Mouse (Mus musculus) gastrocnemius, adult 8-10 months (tissue): Measurements from ENCODE around the gene Aox4. TPM values are rescaled to one million over a fixed set of nuclear protein-coding genes. Genes with fewer than 3 reads are reported as not detected.

ENCODE experiments used
- DNase-seq, 2 experiments: peaks; one replicate each; pipeline ENCODE4 v3.0.0; 2022; ENCODE audit warnings: low spot score in 2 of 2
- total RNA-seq, 4 experiments: library from RNA; stranded (reverse); gene quantifications; 2 replicates each; pipeline ENCODE4 v1.2.4; 2022

Aox4 gene
- total RNA-seq, 4 experiments from 2014 or later: not detected

DNA sequence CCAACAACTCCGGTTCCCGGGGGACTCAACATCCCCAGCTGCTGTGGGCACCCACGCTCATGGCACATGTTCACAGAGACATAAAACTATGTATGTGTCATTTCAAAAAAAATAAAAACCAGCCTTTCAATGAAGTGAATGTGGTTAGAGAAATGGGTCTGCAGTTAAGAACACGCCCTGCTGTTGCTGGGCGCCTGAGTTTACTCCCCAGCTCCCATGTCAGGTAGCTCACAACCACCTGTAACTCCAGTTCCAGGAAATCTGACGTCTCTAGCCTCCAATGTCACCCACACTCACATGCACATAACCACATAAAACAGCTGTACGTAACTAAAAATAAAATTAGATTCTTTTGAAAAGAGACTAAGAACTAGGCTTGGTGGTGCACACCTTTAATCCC, 90.9 kb downstream of the Aox4 start:
- no peak for DNase-seq

DNA sequence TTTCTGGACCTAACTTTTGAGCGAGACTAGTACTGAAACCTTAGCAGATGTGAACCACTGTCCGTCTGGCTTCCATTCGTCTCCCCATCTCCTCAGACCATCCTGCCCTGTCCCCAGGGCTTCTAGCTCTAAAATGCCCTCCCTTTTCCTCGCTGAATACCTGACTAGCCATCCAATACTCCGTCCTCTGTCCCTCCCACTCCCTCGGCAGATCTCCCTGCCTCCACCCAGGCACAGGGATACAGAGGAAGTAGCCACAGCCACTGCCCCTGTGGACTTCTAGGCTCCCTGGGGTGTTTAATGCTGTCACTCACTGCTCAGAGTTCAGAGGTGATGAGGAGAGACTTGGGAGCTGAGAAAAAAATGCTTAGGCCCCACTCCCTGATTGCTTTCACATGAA, 91.8 kb downstream of the Aox4 start:
- no peak for DNase-seq

DNA sequence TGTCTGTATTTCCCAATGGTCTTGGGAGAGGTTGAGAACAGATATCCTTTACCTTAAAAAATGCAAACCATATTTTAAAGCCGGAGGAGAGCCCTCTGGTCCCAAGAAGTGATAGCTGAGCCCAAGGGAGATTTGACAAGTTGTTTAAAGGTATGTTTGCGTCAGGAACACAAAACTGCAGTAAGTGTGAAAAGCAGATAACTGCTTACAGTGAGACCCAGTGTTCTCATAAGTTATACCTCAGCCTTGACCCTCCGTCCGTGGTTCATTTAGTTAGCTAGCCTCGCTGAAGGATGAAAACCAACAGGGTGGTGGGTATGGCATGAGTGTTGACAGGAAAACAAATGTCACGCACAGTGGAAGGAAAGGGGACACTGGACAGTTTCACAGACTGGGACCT, 92.8 kb downstream of the Aox4 start:
- DNase-seq: no peak

DNA sequence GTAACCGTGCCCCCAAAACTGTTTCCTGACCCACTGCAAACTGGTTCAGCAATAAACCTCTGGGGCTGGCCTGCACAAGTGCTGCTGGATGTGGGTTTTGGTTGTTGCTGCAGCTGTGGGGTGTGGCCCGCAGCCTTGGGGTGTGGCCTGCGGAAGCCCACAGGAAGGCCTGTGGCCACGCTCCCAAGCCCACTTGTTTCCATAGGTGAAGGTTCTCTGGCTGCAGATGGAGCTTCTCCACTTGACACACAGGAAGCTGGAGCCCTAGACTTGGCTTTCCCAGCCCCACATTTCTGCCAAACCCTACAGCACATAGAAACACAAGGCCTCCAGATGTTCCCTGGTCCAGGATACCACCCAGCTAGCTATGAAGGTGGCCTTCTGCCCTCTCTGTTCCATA, 93.5 kb downstream of the Aox4 start:
- peak in 1 of 2 experiments; percentile 22 for DNase-seq

DNA sequence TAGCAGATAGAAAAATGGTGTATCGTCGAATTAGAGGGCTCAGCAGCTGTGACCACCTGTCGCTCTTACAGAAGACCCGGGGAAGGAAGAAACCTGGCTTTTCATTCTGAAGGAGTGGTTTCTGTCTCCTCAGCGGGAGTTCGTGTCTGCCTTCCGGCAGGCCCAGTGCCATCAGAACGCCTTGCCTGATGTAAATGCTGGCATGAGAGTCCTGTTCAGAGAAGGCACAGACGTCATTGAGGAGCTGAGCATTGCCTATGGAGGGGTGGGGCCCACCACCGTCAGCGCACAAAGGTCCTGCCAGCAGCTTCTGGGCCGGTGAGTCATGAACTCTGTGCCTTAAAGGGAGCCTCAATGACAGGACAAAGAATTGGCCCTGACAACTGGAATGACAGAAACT, 94.1 kb downstream of the Aox4 start:
- DNase-seq: no peak

DNA sequence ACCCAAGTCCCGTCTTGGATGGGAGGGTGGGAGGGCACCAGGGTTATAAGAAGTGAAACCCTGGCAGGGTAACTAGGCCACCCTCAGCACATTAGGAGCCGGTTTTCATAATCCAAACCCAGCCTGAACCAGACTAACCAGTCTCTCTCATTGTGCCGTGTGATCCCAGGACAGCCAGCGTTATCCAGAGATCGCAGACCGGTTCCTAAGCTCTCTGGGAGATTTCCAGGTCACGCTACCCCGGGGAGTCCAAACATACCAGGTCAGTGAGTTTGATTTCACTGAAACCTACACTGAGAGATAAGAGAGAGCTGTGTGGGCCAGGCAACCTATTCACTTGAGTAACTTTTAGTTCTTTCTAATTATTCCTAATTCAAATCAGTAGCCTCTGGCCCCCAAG, 97.0 kb downstream of the Aox4 start:
- no peak for DNase-seq

DNA sequence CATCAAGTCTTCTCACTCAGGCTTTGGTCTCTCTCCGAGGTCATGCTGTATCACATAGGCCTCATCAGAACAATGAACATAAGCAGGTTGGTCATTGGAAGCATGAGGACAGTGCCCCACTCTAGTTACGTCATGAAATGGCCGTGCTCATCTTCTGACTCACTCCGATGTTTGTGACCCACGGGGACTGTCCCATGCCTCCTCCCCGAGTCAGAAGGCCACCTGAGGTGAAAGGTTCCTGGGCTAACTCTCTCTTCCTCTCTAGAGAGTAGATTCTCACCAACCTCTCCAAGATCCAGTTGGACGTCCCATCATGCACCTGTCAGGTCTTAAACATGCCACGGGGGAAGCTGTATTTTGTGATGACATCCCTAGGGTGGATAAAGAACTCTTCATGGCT, 98.4 kb downstream of the Aox4 start:
- no peak for DNase-seq

DNA sequence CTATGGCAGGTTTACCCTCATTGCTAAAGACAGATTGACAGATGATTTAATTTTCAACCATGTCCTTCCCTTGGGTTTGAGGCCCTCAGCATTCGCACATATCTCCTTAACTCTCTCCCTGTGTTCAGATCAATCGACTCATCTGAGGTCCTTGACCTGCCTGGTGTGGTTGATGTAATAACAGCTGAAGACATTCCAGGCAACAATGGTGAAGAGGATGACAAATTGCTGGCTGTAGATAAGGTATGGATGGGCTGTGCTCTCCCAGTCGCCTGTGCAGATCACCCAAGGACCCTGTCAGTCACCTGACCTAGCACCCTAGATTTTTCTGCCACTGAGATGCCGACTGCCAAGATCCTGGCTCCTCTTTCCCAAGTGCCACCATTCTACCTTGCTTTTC, 99.7 kb downstream of the Aox4 start:
- no peak for DNase-seq

DNA sequence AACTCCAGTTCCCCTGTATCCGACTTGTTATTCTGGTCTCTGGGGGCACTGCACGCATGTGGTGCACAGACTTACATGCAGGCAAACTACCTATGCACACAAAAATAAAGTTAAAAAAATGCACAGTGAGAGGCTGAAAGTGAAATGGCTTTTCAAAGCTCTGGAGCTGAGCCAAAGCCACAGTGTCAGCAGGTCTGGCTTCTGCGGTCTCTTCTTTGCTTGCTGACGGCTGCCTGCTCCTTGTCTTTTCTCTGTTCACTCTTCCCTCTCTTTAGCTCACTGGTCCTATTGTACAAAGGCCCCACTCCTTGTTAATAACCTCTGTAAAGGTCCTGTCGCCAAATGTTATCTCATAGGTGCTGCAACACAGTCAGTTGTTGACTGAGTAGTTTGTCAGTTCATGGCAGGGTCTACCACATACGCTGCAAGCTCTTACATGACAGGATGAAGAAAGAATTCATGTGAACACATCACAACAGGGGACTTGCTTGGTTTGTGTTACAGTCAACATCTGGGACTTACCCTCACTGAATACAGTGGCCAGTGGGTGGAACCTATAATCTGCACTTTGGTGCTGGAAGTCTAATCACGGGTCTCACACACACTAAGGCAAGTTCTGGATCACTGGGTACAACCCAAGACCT, 101.1 kb downstream of the Aox4 start:
- no peak for DNase-seq

DNA sequence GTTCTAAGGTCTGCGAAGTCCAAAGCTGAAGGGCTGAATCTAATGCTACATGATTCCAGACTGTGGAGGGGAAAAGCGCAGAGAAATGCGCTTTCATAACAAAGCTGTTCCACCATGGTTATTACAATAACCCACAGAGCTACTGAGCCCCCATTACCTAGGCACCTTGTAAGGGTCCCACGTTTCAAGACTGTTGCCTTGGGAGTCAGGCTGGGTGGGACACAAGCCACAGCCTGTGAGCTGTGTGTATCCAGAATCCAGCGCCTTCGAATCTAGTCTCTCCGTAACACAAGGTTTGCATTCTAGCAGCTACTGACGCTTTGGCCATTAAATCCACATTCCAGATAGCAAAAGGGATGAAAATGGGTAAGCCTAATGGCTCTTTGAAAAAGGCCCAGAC, 103.0 kb downstream of the Aox4 start:
- no peak for DNase-seq

DNA sequence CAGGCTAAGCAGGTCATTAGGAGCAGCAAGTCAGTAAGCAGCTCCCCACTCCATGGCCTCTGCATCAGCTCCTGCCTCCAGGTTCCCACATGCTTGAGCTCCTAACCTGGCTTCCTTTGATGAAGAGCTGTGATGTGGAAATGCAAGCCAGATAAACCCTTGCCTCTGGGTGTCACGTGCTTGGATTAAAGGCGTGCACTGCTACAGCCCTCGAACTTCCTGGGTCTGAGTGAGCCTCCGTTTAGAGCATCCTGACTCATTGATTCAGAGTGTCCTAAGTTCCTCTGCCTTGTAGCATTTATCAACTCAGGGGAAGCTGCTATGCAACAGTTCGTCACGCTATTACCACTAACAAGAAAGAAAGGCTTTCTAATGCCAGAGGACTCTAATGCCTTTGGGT, 105.3 kb downstream of the Aox4 start:
- DNase-seq: no peak

Other genes with a start within 250 kb of the Aox4 start
- under 1 TPM; 0.22 to 0.48 (median 0.30) TPM for gene Sgo2a, start 214.4 kb upstream of the Aox4 start, total RNA-seq
- 1 to 10 TPM; 3.2 to 8.6 (median 6.6) TPM for gene Kctd18, start 191.4 kb upstream of the Aox4 start, total RNA-seq
- 1 to 10 TPM; 7.2 to 9.7 (median 7.8) TPM for gene Aox1, start 180.5 kb upstream of the Aox4 start, total RNA-seq
- gene Aox3, start 97.3 kb upstream of the Aox4 start, total RNA-seq: 1 to 10 TPM in 2 of 4 experiments, under 1 TPM in 2; 0.73 to 2.0 (median 1.4) TPM
- under 1 TPM; 0.04 to 0.24 (median 0.08) TPM for gene Aox2, start 67.9 kb downstream of the Aox4 start, total RNA-seq
- 10 to 100 TPM; 37.6 to 46.4 (median 43.5) TPM for gene Bzw1, start 182.5 kb downstream of the Aox4 start, total RNA-seq
- gene Clk1, start 213.7 kb downstream of the Aox4 start, total RNA-seq: 10 to 100 TPM; 25.6 to 43.7 (median 30.1) TPM
- 10 to 100 TPM in 1 of 4 experiments, 1 to 10 TPM in 3; 7.2 to 12.2 (median 9.2) TPM for gene Nif3l1, start 234.8 kb downstream of the Aox4 start, total RNA-seq
- gene Ppil3, start 235.1 kb downstream of the Aox4 start, total RNA-seq: 10 to 100 TPM; 13.0 to 17.2 (median 13.2) TPM